Mouse (Mus musculus) CH12.LX (cell line): ENCODE results near the gene Tc2n. TPM values are rescaled to one million over a fixed set of nuclear protein-coding genes. Genes with fewer than 3 reads are reported as not detected.

Source experiments
- DNase-seq: peaks from one replicate; pipeline ENCODE4 v3.0.0-alpha.2; 2013; ENCODE audit errors: extremely low read depth
- H3K27ac ChIP-seq: 2 replicates; pipeline ENCODE4 v1.5.1; 2012; ENCODE audit warnings: low read depth, mild to moderate bottlenecking, control low read depth, moderate library complexity; ENCODE audit not compliant: insufficient read depth
- H3K27me3 ChIP-seq: replicated peaks from 2 replicates; pipeline ENCODE3; 2012; ENCODE audit warnings: inconsistent platforms
- H3K36me3 ChIP-seq, 2 experiments: replicated peaks in 1 of 2; 2 replicates each; pipeline versions ENCODE3 to v1.6.1; 2012; ENCODE audit warnings: inconsistent platforms in 1 of 2, low read length in 1 of 2, mild to moderate bottlenecking in 1 of 2, mixed read lengths in 1 of 2, moderate library complexity in 1 of 2; ENCODE audit not compliant: control insufficient read depth in 1 of 2, insufficient read depth in 1 of 2
- H3K4me1 ChIP-seq, 2 experiments: 2 replicates each; pipeline ENCODE4 v1.6.1; 2012; ENCODE audit warnings: inconsistent platforms in 1 of 2, moderate library complexity in 1 of 2; ENCODE audit not compliant: insufficient read depth in 2 of 2, control insufficient read depth in 1 of 2
- H3K4me2 ChIP-seq: 2 replicates; pipeline ENCODE4 v1.6.1; 2012; ENCODE audit warnings: low read depth, mild to moderate bottlenecking, control low read depth; ENCODE audit not compliant: poor library complexity, insufficient read depth, severe bottlenecking
- H3K4me3 ChIP-seq, 3 experiments: fragments of 150-350 bp in 1 of 3; sonication (generic) in 1 of 3; replicated peaks in 1 of 3; 2 replicates each; pipeline versions ENCODE3 to v1.5.1; 2011 to 2012; ENCODE audit warnings: low read depth in 2 of 3, low read length in 2 of 3, mild to moderate bottlenecking in 2 of 3, moderate library complexity in 2 of 3, control low read depth in 1 of 3, improper control_type of control experiment in 1 of 3, inconsistent platforms in 1 of 3, mixed read lengths in 1 of 3; ENCODE audit not compliant: poor library complexity in 1 of 3
- H3K79me2 ChIP-seq: replicated peaks from 2 replicates; pipeline ENCODE4 v1.6.1; 2012; ENCODE audit warnings: mild to moderate bottlenecking, moderate library complexity; ENCODE audit not compliant: control insufficient read depth, poor library complexity, insufficient read depth, severe bottlenecking; ENCODE audit errors: extremely low read depth
- H3K9ac ChIP-seq: 2 replicates; pipeline ENCODE4 v1.6.1; 2012; ENCODE audit warnings: low read depth, mild to moderate bottlenecking, control low read depth, moderate library complexity; ENCODE audit not compliant: insufficient read depth
- H3K9me3 ChIP-seq: replicated peaks from 2 replicates; pipeline ENCODE3; 2012; ENCODE audit warnings: low read length, inconsistent platforms, mixed read lengths
- CHD1 ChIP-seq: IDR thresholded peaks from 2 replicates; pipeline ENCODE4 v1.6.1; 2012; ENCODE audit warnings: low read depth, low read length, improper control_type of control experiment, inconsistent platforms
- CHD2 ChIP-seq: IDR thresholded peaks from 2 replicates; pipeline ENCODE4 v1.6.1; 2011; ENCODE audit warnings: low read length, improper control_type of control experiment
- CTCF ChIP-seq, 2 experiments: IDR thresholded peaks in 1 of 2; conservative IDR thresholded peaks in 1 of 2; 2 replicates each; pipeline ENCODE4 v1.5.1; 2011 to 2012; ENCODE audit warnings: low read depth in 2 of 2, low read length in 2 of 2, improper control_type of control experiment in 1 of 2, inconsistent platforms in 1 of 2, mild to moderate bottlenecking in 1 of 2, moderate library complexity in 1 of 2
- E2F4 ChIP-seq: IDR thresholded peaks from 2 replicates; pipeline ENCODE4 v1.6.1; 2011; ENCODE audit warnings: low read depth, low read length, improper control_type of control experiment; ENCODE audit not compliant: insufficient replicate concordance
- ETS1 ChIP-seq: conservative IDR thresholded peaks from 2 replicates; pipeline ENCODE4 v1.6.1; 2012; ENCODE audit warnings: low read depth, mild to moderate bottlenecking, inconsistent platforms, low read length, improper control_type of control experiment, moderate library complexity
- GABPA ChIP-seq: IDR thresholded peaks from 2 replicates; pipeline ENCODE4 v1.6.1; 2012; ENCODE audit warnings: low read depth, low read length, improper control_type of control experiment, inconsistent platforms; ENCODE audit not compliant: insufficient replicate concordance
- HCFC1 ChIP-seq: IDR thresholded peaks from 2 replicates; pipeline ENCODE4 v1.6.1; 2012; ENCODE audit warnings: low read depth, mild to moderate bottlenecking, inconsistent platforms, low read length, improper control_type of control experiment
- MAX ChIP-seq: IDR thresholded peaks from 2 replicates; pipeline ENCODE4 v1.6.1; 2011; ENCODE audit warnings: low read length, improper control_type of control experiment
- MAZ ChIP-seq: IDR thresholded peaks from 2 replicates; pipeline ENCODE4 v1.6.1; 2012; ENCODE audit warnings: low read depth, mild to moderate bottlenecking, inconsistent platforms, low read length, improper control_type of control experiment, moderate library complexity
- MEF2A ChIP-seq: IDR thresholded peaks from 2 replicates; pipeline ENCODE4 v1.6.1; 2014; ENCODE audit warnings: low read depth, mild to moderate bottlenecking, inconsistent platforms, low read length, improper control_type of control experiment, borderline replicate concordance
- MYC ChIP-seq: IDR thresholded peaks from 2 replicates; pipeline ENCODE4 v1.6.1; 2011; ENCODE audit warnings: low read depth, mild to moderate bottlenecking, improper control_type of control experiment, low read length
- SMC3 ChIP-seq: IDR thresholded peaks from 2 replicates; pipeline ENCODE4 v1.6.1; 2011; ENCODE audit warnings: low read depth, low read length, improper control_type of control experiment
- USF1 ChIP-seq: IDR thresholded peaks from 2 replicates; pipeline ENCODE4 v1.6.1; 2014; ENCODE audit warnings: low read depth, mild to moderate bottlenecking, inconsistent platforms, low read length, improper control_type of control experiment
- ZC3H11A ChIP-seq: IDR thresholded peaks from 2 replicates; pipeline ENCODE4 v1.6.1; 2012; ENCODE audit warnings: low read depth, mild to moderate bottlenecking, inconsistent platforms, low read length, improper control_type of control experiment
- dilution Hi-C: fragments of 300-500 bp; cut with MboI; formaldehyde crosslinking; loops from 2 replicates; pipeline ENCODE4 v1.14.3; 2020; ENCODE audit warnings: low sequenced_read_pairs; ENCODE audit not compliant: extremely low pct_unique_long_range_greater_than_20kb, extremely low pct_ligation_motif_present
- in situ Hi-C: fragments of 300-500 bp; cut with MboI; formaldehyde crosslinking; loops from 3 replicates; pipeline ENCODE4 v1.14.3; 2019; ENCODE audit warnings: low sequenced_read_pairs, low pct_ligation_motif_present, low pct_unique_long_range_greater_than_20kb, mixed read lengths
- polyA plus RNA-seq: library from polyadenylated mRNA; unstranded; fragments of >175 nt; gene quantifications from 2 replicates; pipeline ENCODE4 v1.2.1, GENCODE M21; 2012; ENCODE audit warnings: low read depth; ENCODE audit not compliant: insufficient read length
- total RNA-seq, 2 experiments: library from RNA; depleted of rRNA; stranded (reverse); fragments of 300-350 nt in 1 of 2; fragments of >200 nt in 1 of 2; gene quantifications; 2 replicates each; pipeline ENCODE4 v1.2.3; 2012 to 2014

Tc2n gene
- total and polyA plus RNA-seq, 3 experiments, result under 0.01 to 0.10 TPM; not detected in 1

DNA sequence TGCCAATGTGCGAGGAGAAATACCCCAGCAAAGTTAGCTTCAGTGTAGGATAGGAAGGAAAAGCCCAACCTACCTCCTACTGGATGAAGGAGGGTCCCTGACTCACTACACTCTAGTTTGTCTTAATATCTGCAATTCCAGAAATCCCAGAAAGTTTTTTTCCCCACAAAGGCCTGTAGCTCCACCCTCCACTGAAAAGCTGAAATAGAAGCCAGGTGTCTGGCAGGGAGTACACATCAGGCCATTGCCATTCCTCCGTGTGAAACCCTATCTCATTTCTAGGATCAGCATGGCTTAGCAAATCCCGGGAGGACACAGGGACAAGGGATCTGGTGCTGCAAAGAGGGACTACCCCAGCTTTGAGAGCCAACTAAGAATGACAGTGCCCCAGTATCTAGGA is 44.7 kb upstream of the Tc2n start:
- H3K79me2 ChIP-seq, result no peaks in the 10 kb centered on the region
- no peak for DNase-seq
- dilution Hi-C loops (no loop called here), in situ Hi-C loops (no loop called here)
- H3K36me3 ChIP-seq, result no peaks in the 10 kb centered on the region
- H3K9ac ChIP-seq, result no peak overlapping the region
- H3K9me3 ChIP-seq, result no peaks in the 10 kb centered on the region
- no peak overlapping the region for H3K27ac ChIP-seq
- no peak overlapping the region for H3K4me2 ChIP-seq
- TF ChIP-seq E2F4, result no peak
- no peak for TF ChIP-seq HCFC1
- TF ChIP-seq MYC, result no peak
- no peak for TF ChIP-seq GABPA
- no peak for TF ChIP-seq ETS1
- no peak for TF ChIP-seq CHD2
- no peak for TF ChIP-seq MAZ
- TF ChIP-seq MEF2A, result no peak
- TF ChIP-seq USF1, result no peak
- no peak for TF ChIP-seq CHD1
- TF ChIP-seq SMC3, result no peak
- no peak overlapping the region for H3K4me3 ChIP-seq
- peaks cover 0 to 6% of the 10 kb centered on the region in 2 experiments; a peak in 2 of 4 replicates for H3K4me1 ChIP-seq
- H3K27me3 ChIP-seq, result no peaks in the 10 kb centered on the region

DNA sequence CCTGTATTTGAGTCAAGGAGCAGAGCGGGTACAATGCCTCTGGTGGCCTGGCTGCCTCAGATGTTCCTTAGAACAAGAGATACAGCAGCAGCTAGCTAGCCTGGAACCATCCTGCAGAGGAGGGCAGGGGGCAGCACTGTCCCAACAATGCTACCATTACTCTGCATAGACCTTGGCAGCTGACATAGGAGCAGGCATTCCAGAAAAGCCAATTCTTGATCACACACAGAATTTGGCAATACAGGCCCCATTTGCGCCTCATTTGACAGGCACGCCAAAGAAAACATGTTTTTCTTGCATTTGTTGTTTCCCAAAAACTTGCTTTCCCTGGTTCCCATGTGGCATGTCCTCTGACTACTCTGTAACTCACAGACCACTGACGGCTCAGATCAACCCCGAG is 43.7 kb upstream of the Tc2n start:
- peak in 1 of 2 experiments; percentile 17; a peak in 1 of 4 replicates for TF ChIP-seq CTCF (conservative IDR thresholded peaks at IDR 0.05 in 1 of 2, IDR thresholded peaks at IDR 0.05 in 1 of 2; ENCODE audit: low read depth in 2 of 2, low read length in 2 of 2)
- TF ChIP-seq ZC3H11A, result no peak
- TF ChIP-seq, all 38 proteins: peak for 1
- Histone ChIP-seq H3K27me3 (no peaks in the 10 kb centered on the region), H3K9me3 (no peaks in the 10 kb centered on the region), H3K4me1 (peaks cover 0 to 6% of the 10 kb centered on the region in 2 experiments; a peak in 2 of 4 replicates), H3K27ac (no peak overlapping the region), H3K4me2 (no peak overlapping the region), H3K79me2 (no peaks in the 10 kb centered on the region), H3K36me3 (no peaks in the 10 kb centered on the region), H3K9ac (no peak overlapping the region), H3K4me3 (no peak overlapping the region)
- dilution Hi-C loops (no loop called here), in situ Hi-C loops (no loop called here)
- no peak for DNase-seq

DNA sequence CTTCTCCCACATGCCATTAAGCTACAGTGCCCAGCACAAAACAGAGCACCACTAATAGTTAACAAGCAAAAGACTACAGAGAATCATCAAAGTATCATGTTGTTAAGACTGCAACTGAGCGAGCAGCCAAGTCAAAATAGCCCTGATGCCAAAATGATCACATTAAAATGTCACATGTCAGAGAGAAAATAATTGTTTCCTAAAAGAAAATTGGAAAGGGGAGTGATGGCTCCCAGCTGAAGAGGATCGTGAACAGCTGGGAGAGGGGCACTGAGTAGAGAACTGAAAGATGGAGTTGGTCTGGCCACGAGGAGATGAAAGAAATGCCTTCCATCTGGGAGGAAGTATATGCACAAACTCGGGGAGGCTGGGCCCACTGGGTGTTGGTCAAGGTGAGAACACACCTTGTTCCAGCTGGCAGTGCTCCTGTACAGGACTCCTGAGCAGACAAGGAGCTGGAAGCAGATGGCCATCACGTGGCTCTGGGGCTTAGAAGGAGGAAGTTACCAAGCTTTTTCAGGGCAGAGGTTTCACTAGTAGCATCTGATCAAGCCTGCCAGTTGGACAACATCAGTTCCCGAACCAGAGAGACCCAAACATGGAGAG is 41.2 kb upstream of the Tc2n start:
- H3K9me3 ChIP-seq, result no peaks in the 10 kb centered on the region
- DNase-seq, result no peak
- in situ Hi-C loops, result no loop called here
- H3K4me1 ChIP-seq, result peaks cover 0 to 6% of the 10 kb centered on the region in 2 experiments; a peak in 2 of 4 replicates
- no peaks in the 10 kb centered on the region for H3K79me2 ChIP-seq
- TF ChIP-seq MAX (no peak), USF1 (peak; percentile 15; the same call in 1 of the 2 replicates)
- dilution Hi-C loops, result no loop called here
- no peak overlapping the region for H3K9ac ChIP-seq
- H3K4me3 ChIP-seq, result no peak overlapping the region
- no peak overlapping the region for H3K27ac ChIP-seq
- no peak overlapping the region for H3K4me2 ChIP-seq
- no peaks in the 10 kb centered on the region for H3K27me3 ChIP-seq
- H3K36me3 ChIP-seq, result no peaks in the 10 kb centered on the region
